Mouse (Mus musculus) liver, embryonic 14.5 days (tissue): ENCODE data around the gene Mprip. TPM values are rescaled to one million over a fixed set of nuclear protein-coding genes. Genes with fewer than 3 reads are reported as not detected.

Source experiments
- ATAC-seq: fragments of 200-750 bp; cut with Nextera tagmentation; 2 replicates; pipeline ENCODE4 v1.8.0; 2017; ENCODE audit warnings: moderate number of reproducible peaks, mild to moderate bottlenecking, moderate library complexity; ENCODE audit not compliant: insufficient read depth
- DNase-seq, 3 experiments: peaks; one replicate each; pipeline ENCODE4 v3.0.0-alpha.2; 2012 to 2013; ENCODE audit warnings: low read depth in 3 of 3, low spot score in 3 of 3
- H3K27ac ChIP-seq: fragments of 300-500 bp; sonication (generic); 2 replicates; pipeline ENCODE4 v1.5.1; 2014; ENCODE audit warnings: moderate library complexity, mild to moderate bottlenecking, control low read depth, inconsistent platforms
- H3K27me3 ChIP-seq: fragments of 300-500 bp; sonication (generic); 2 replicates; pipeline ENCODE4 v1.6.1; 2014; ENCODE audit warnings: mild to moderate bottlenecking, low read length, moderate library complexity; ENCODE audit not compliant: control insufficient read depth, insufficient read depth
- H3K36me3 ChIP-seq: fragments of 300-500 bp; sonication (generic); replicated peaks from 2 replicates; pipeline ENCODE4 v1.6.1; 2014; ENCODE audit warnings: low read depth; ENCODE audit not compliant: control insufficient read depth, insufficient read depth
- H3K4me1 ChIP-seq, 2 experiments: fragments of 200-500 bp in 1 of 2; fragments of 300-500 bp in 1 of 2; sonication (generic) in 1 of 2; replicated peaks; 2 replicates each; pipeline ENCODE4 v1.6.1; 2012 to 2014; ENCODE audit warnings: antibody characterized with exemption in 1 of 2, inconsistent platforms in 1 of 2, low read length in 1 of 2; ENCODE audit not compliant: control insufficient read depth in 2 of 2, insufficient read depth in 2 of 2
- H3K4me2 ChIP-seq: fragments of 300-500 bp; sonication (generic); 2 replicates; pipeline ENCODE4 v1.6.1; 2014; ENCODE audit warnings: low read depth, mild to moderate bottlenecking, control low read depth, moderate library complexity
- H3K4me3 ChIP-seq, 2 experiments: fragments of 200-500 bp in 1 of 2; fragments of 300-500 bp in 1 of 2; sonication (generic) in 1 of 2; 2 replicates each; pipeline ENCODE4 v1.5.1; 2012 to 2014; ENCODE audit warnings: low read depth in 2 of 2, low read length in 2 of 2, mild to moderate bottlenecking in 2 of 2, control low read depth in 1 of 2, inconsistent platforms in 1 of 2, moderate library complexity in 1 of 2; ENCODE audit not compliant: insufficient read depth in 1 of 2
- H3K9ac ChIP-seq: fragments of 300-500 bp; sonication (generic); replicated peaks from 2 replicates; pipeline ENCODE4 v1.6.1; 2014; ENCODE audit warnings: mild to moderate bottlenecking, control low read depth, moderate library complexity
- H3K9me3 ChIP-seq: fragments of 300-500 bp; sonication (generic); 2 replicates; pipeline ENCODE4 v1.6.1; 2016; ENCODE audit warnings: low read length, mixed read lengths; ENCODE audit not compliant: control insufficient read depth
- CTCF ChIP-seq: IDR thresholded peaks from 2 replicates; pipeline ENCODE4 v1.5.1; 2016; ENCODE audit warnings: antibody characterized with exemption, low read depth, control low read depth
- EP300 ChIP-seq: IDR thresholded peaks from 2 replicates; pipeline ENCODE4 v1.6.1; 2016; ENCODE audit warnings: antibody characterized with exemption, low read depth
- WGBS: fragments of 180-500 bp; shearing (Covaris S2); extraction: QIAGEN DNeasy Blood & Tissue Kit; methylation state at CpG from one replicate; pipeline ENCODE4 v1.1.7; 2014; ENCODE audit not compliant: insufficient replicate concordance; 5-methylcytosine and 5-hydroxymethylcytosine counted together
- polyA plus RNA-seq, 2 experiments: library from polyadenylated mRNA; depleted of rRNA in 1 of 2; stranded (reverse) in 1 of 2; unstranded in 1 of 2; fragments of >200 nt; fragmentation: Nextera tagmentation in 1 of 2; extraction: Ambion mirVana in 1 of 2; gene quantifications; 2 replicates each; pipeline versions ENCODE4 v1.2.1 to v1.2.3; 2012 to 2014

The Mprip gene
- polyA plus RNA-seq, 2 experiments, result 10.2 to 14.6 TPM

- Histone ChIP-seq H3K9ac (no peak overlapping the region), H3K4me2 (no peak overlapping the region), H3K9me3 (no peaks in the 10 kb centered on the region), H3K4me1 (peaks cover 0 to 3% of the 10 kb centered on the region in 2 experiments; a peak in 2 of 4 replicates), H3K27me3 (no peaks in the 10 kb centered on the region), H3K4me3 (no peak overlapping the region), H3K36me3 (no peaks in the 10 kb centered on the region), H3K27ac (no peak overlapping the region)
- no peak for ATAC-seq
- TF ChIP-seq EP300 (no peak), CTCF (peak; percentile 91)
- DNase-seq, result peak in 2 of 3 experiments; percentile 33 to 40
- 17% methylated on average over 5 of the region's 5 CpGs for WGBS
These were observed 28.1 kb upstream of the Mprip start for GRCm38 (mm10) chr11:59633037-59633436.

GRCm38 (mm10) chr11:59634001-59634660 is 27.0 kb upstream of the Mprip start:
- Histone ChIP-seq H3K9me3 (no peaks in the 10 kb centered on the region), H3K9ac (no peak overlapping the region), H3K36me3 (no peaks in the 10 kb centered on the region), H3K4me2 (no peak overlapping the region), H3K4me1 (peaks cover 0 to 3% of the 10 kb centered on the region in 2 experiments; a peak in 2 of 4 replicates), H3K27ac (no peak overlapping the region), H3K27me3 (no peaks in the 10 kb centered on the region), H3K4me3 (no peak overlapping the region)
- ATAC-seq, result no peak
- WGBS, result 54% methylated on average over 7 of the region's 7 CpGs
- TF ChIP-seq CTCF (no peak), EP300 (no peak)
- no peak for DNase-seq

- no peaks in the 10 kb centered on the region for H3K36me3 ChIP-seq
- H3K27me3 ChIP-seq, result no peaks in the 10 kb centered on the region
- no peak overlapping the region for H3K27ac ChIP-seq
- H3K4me1 ChIP-seq, result peaks cover 0 to 3% of the 10 kb centered on the region in 2 experiments; a peak in 2 of 4 replicates
- DNase-seq, result no peak
- H3K9ac ChIP-seq, result no peak overlapping the region
- no peaks in the 10 kb centered on the region for H3K9me3 ChIP-seq
- TF ChIP-seq EP300, result no peak
- no peak for TF ChIP-seq CTCF
- WGBS, result 69% methylated on average over 9 of the region's 9 CpGs
- H3K4me2 ChIP-seq, result no peak overlapping the region
- no peak overlapping the region for H3K4me3 ChIP-seq
- ATAC-seq, result no peak
These were observed 25.8 kb upstream of the Mprip start for GRCm38 (mm10) chr11:59635251-59635795.

GRCm38 (mm10) chr11:59635821-59636694 is 25.0 kb upstream of the Mprip start:
- Histone ChIP-seq H3K27ac (no peak overlapping the region), H3K4me1 (peaks cover 0 to 3% of the 10 kb centered on the region in 2 experiments; a peak in 2 of 4 replicates), H3K4me2 (no peak overlapping the region), H3K27me3 (no peaks in the 10 kb centered on the region), H3K4me3 (no peak overlapping the region), H3K9ac (no peak overlapping the region), H3K9me3 (no peaks in the 10 kb centered on the region), H3K36me3 (no peaks in the 10 kb centered on the region)
- ATAC-seq (no peak), DNase-seq (no peak)
- WGBS, result 58% methylated on average over 12 of the region's 12 CpGs
- no peak for TF ChIP-seq CTCF
- TF ChIP-seq EP300, result no peak
